Mouse (Mus musculus): ENCODE measurements at regions not wholly inside any gene's neighbourhood (a gene's known extent, or its start where the extent isn't known, plus 50 kb on each side); places are given as distances from the start of the nearest gene placed in this dataset.

- no peak for DNase-seq
These were observed 1195.4 kb downstream of the Defb40 start for GRCm38 (mm10) chr8:17782650-17783049.

- no peak for DNase-seq
These were observed 1196.3 kb downstream of the Defb40 start for GRCm38 (mm10) chr8:17781559-17782283.

DNA sequence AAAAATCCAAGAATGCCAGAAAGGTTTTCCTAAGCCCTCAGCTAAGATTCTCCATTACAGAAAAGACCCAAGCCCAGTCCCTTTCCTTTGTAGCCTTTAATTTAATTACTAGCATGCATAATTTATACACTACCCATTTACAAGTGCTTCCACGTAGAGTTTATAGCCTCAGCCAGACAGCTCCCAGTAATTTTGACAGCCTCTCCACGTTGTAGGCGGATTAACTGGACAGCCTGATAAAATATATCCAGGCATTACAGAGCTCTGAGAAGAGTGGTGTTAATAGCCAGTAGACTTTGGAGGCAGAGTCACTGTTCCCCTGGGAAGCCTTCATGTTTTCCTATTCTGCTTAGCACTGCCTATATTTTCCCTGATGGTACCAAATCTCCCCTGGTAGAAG lies 1202.6 kb downstream of the Defb40 start:
- DNase-seq = no peak

DNA sequence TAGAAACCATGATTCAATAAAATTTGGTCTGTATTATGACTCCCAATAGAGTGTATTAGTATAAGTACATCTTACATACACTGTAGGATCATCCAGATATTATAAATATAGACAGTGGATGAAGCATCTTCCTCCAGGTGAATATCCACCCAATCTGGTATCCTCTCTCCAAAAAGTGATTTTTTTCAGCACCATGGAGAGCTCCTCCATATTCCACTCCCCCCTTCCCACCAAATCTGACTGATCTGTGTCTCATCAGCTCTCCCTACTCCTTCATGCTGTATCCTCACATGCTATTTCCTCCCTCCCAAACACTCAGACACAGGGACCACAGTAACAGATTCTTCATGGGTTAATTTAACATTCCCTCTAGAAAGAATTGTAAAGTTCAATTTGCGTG lies 1204.7 kb downstream of the Defb40 start:
- no peak for DNase-seq

- DNase-seq = no peak
These were observed 1210.5 kb downstream of the Defb40 start for GRCm38 (mm10) chr8:17767441-17768007.

DNA sequence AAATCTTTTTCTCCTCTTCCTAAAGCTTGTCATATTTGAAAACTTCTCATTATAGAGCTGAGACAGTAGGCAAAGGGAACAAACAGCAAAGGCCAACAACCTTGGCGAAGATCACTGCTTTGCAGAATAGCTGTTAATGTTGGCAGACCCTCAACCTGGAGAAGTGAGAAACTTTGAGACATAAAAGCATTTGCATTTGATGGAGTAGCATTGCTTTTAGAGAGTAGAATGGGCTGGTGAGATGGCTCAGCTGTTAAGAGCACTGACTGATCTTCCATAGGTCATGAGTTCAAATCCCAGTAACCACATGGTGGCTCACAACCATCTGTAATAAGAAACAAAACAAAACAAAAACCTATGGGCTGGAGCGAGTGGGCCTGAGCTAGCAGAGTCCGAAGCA lies 1253.4 kb downstream of the Defb40 start:
- no peak for DNase-seq

GRCm38 (mm10) chr8:17709162-17709561 lies 1268.9 kb downstream of the Defb40 start:
- DNase-seq = no peak

GRCm38 (mm10) chr8:17708409-17708808 lies 1269.6 kb downstream of the Defb40 start:
- no peak for DNase-seq

DNA sequence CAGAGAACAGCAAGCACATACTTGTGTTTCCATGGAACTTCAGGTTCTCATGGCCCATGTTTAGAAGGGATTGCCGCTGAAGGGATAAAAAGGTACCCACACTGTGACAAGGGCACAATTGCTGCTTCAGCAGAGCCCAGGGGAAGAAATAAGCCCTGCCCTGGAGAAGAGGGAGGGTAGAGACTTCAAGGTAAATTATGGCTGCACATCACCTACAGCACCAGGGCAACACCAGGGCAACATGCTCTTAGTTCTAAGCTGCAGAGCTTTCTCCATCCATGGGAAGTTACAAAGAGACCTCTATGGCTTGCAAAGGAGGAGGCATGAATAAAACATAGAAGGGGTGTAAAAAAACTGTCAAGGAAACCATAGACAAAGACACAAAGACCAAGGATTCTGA lies 1273.8 kb downstream of the Defb40 start:
- DNase-seq = no peak

- peak; percentile 37 for DNase-seq
These were observed 1277.7 kb downstream of the Defb40 start for GRCm38 (mm10) chr8:17700362-17700761.

GRCm38 (mm10) chr8:17690074-17690848 lies 1287.8 kb downstream of the Defb40 start:
- DNase-seq = no peak

DNA sequence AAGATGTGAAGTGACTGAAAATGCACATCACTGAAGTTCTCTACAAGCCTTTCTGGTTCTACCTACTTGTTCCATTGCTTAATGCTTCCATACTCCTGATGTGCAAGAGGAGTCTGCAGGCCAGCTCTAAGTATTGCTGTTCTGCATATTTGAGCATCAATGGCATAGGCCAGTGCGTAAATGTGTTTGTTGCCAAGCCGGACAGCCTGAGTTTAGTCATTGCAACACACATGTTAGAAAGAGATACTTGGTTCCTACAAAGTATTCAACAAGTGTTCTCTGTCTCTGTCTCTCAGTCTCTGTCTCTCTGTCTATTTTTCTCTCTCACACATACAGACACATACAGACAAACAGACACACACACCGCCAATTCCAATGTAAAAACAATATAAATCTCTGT lies 1288.4 kb downstream of the Defb40 start:
- no peak for DNase-seq

DNA sequence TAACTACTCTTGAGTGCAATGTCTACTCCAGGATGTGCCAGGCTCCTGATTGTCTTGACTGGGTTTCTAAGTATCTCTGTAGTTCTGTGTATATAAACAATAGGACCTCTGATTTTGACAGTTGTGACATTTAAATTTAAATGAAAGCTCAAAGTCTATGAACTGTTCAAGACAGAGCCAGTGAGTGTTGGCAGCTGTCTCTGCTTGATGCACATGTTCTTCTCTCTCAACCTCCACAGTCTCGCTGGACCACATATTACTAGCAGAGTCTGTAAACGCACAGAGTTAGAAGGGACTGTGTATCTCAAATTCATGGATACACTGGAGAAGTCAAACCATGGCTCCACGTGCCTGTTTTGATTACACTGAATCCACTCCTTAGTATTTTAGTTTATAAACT lies 1291.0 kb downstream of the Defb40 start:
- no peak for DNase-seq

GRCm38 (mm10) chr8:17664371-17665141 lies 1313.5 kb downstream of the Defb40 start:
- DNase-seq = peak; percentile 79

DNA sequence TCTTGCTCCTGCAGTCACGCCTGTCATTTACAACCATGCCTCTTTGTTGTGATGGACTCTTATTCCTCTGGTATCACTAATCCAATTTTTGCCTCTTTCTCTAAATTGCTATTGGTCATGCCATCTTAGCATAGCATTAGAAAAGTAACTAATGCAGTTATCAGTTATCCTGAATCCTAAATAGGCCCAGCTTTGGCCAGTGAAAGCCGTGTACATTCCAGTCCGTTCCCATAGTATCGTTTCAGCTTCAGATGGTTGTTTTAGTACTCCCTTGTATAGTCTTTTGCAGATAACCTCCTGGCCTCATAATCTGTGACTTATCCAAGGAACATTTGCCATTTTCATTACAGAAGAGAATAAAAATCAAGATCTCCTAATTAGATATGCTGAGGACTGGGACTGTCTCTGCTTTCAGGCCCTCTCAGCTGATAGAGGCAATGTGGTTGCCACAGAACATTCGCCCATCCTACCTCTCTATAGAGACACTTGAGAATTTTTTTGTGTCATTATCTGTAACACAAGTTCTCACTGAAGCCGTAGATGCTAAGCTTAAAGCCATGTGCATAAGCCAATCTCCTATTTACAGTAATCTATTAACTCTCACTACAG lies 1318.2 kb downstream of the Defb40 start:
- no peak for DNase-seq

GRCm38 (mm10) chr8:17653786-17654185 lies 1324.3 kb downstream of the Defb40 start:
- no peak for DNase-seq

DNA sequence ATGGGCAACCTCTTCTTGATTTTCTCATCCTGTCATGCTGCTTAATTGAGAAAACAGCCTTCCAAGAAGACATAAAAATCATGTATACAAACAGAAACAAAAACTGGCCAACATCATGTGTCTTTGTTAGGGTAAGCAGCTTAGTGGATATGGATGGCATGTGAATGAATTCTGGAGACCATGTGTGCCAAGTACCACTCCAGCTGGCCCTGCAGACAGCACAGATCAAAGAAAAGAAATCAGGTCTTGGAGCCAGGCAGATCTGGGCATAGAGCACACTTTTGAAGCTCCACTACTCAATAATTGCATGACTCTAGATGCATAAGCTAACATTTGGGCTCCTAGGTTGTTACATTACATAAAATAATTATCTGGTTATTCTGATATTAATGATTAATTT lies 1330.5 kb downstream of the Defb40 start:
- no peak for DNase-seq

GRCm38 (mm10) chr8:17621109-17621508 lies 1356.9 kb downstream of the Defb40 start:
- DNase-seq = no peak

- no peak for DNase-seq
These were observed 1359.2 kb downstream of the Defb40 start for GRCm38 (mm10) chr8:17618846-17619245.

- DNase-seq = no peak
These were observed 1359.9 kb downstream of the Defb40 start for GRCm38 (mm10) chr8:17618147-17618546.

DNA sequence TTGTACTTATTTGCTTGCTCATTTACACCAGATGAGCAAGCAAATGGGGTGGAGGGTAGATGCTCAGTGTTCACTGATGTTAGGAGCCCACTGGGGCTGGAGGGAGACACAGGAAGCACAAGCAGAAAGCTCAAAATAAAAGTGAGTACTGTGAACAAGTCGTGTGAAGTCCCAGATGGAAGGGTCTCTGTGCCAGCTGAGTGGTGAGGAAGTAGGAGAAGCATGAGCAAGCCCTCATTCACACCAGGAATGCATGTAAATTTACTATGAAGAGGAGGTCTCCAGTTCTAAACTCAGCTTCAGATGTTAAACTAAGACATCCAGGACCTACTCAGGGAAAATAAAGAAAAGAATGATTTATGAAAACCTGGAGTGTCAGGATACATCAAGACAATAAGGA lies 1375.2 kb downstream of the Defb40 start:
- DNase-seq = no peak

- no peak for DNase-seq
These were observed 1379.3 kb downstream of the Defb40 start for GRCm38 (mm10) chr8:17598736-17599135.

GRCm38 (mm10) chr8:17596559-17596958 lies 1381.5 kb downstream of the Defb40 start:
- DNase-seq = no peak
